Mouse (Mus musculus) stomach, postnatal 0 days (tissue): Measurements from ENCODE around the gene R3hdm2.

Experiments used
- CTCF ChIP-seq: IDR thresholded peaks from 2 replicates; pipeline ENCODE4 v1.5.1; 2016; ENCODE audit warnings: antibody characterized with exemption, low read depth, mild to moderate bottlenecking, moderate library complexity
- EP300 ChIP-seq: optimal IDR thresholded peaks from 2 replicates; pipeline ENCODE3; 2016; ENCODE audit warnings: antibody characterized with exemption

- TF ChIP-seq CTCF (0 out of 2 replicates have a peak, but pooled peaks have one; percentile 1), EP300 (no peak)
Measured at GRCm38 (mm10) chr10:127522088-127522581, 142.0 kb downstream of the R3hdm2 start, which contains the start of gene Shmt2.
